Mouse (Mus musculus): ENCODE measurements around the gene Olfr1289. TPM values are rescaled to one million over a fixed set of nuclear protein-coding genes. Genes with fewer than 3 reads are reported as not detected.

The Olfr1289 gene
- polyA plus RNA-seq (2012; rRNA removed) = not detected in 2 replicates

DNA sequence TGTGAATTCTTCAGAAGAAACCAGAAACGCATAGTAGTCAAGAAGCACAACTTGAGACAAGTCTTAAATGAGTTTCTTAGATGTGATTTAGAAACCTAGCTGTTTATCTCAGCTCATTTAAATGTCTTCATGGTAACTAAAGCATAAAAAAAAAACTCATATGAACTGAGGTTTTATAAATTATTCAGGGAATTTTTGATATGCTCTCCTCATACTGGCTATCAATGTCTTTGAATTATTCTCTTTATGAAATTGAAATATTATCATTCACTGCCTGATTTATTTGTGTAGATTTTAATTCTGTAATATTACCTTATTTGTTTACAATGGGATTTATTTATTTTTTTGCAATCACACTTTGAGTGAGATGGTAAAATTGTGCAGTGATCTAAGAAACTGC lies at the start of gene Olfr1289:
TSS of gene Olfr1289 (plus strand) at position 301 of the 400 bp plus-strand sequence.

DNA sequence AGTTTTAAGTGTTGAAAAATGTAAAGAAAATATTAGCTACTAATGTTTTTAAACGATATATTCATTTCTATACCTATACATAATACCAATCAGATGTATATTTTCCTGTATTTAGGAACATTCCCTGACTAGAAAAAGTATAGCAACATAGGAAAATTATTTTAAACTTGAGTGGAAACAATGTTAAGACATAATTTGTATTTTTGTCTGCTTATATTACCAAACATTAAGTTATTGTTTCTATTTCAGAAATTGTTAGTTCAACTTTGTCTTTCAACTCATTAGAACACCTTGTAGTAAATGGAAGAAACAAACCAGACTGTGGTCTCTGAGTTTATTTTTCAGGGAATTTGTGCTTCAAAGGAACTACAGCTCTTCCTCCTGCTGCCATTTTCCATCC lies 31.8 kb upstream of the Olfr1289 start, which contains the start of gene Olfr1287:
TSS of gene Olfr1287 (plus strand) at position 301 of the 400 bp plus-strand sequence.

DNA sequence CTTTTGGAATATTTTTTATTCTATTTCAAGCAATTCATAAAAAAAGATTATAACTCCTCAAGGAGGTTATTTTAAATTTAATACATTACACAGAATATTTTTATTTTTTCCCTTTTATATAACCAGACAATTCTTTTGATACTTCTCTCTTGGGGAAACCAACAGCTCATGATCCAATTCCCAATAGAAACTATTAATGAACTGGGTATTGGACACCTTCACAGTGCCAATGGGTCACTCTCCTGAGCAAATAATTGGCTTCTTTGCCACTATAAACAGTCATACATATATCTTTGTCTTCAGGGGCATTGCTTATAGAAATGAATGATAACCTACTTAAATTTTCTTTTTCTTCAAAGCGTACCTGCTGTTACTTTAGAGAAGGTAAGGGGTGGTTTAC lies 6.8 kb upstream of the Olfr1289 start, which contains the start of gene Olfr1288:
TSS of gene Olfr1288 (plus strand) at position 301 of the 400 bp plus-strand sequence.

DNA sequence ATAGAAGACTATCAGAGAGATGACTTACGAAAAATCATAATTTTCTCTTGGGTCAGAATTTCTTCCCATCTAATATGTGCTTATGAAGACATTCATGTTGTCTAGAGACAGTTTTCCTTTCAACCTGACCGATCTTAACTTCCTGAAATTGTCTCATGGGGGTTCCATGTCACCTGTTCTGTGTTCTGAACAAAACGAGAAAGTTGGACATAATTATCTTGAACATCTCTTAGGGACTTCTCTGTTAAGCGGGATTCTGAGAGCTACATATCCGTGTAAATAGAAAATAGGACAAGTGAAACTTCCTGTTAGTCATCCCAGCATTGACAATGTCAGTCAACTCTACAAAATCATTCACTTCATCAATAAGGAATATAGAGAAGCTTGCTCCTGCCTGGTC lies 13.1 kb downstream of the Olfr1289 start, which contains the start of gene Olfr1290:
TSS of gene Olfr1290 (minus strand) at position 101 of the 400 bp plus-strand sequence.

DNA sequence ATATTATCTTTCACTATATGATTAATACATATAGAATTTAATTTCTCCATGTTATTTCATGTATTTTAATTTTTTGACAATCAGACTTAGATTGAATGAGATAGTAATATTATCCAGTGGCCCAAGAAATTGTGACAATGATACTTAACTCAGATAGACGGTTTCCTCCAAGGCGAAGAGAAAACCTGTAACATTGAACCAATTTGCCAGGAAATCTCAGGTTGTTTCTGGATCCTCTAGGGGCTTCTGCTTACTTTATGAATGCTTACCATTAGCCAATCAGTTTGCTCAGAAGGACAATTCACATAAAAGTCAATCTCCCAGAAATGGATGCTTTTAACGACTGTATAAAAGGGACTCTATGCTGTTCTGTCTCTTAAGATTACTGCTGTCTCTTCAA lies 16.3 kb downstream of the Olfr1289 start, which contains the start of gene Olfr1291-ps1:
TSS of gene Olfr1291-ps1 (plus strand) at position 301 of the 400 bp plus-strand sequence.

DNA sequence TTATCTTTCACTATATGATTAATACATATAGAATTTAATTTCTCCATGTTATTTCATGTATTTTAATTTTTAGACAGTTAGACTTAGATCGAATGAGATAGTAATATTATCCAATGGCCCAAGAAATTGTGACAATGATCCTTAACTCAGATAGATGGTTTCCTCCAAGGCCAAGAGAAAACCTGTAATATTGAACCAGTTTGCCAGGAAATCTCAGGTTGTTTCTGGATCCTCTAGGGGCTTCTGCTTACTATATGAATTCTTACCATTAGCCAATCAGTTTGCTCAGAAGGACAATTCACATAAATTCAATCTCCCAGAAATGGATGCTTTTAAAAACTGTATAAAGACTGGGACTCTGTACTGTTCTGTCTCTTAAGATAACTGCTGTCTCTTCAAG lies 44.3 kb downstream of the Olfr1289 start, which contains the start of gene Olfr1293-ps:
TSS of gene Olfr1293-ps (plus strand) at position 301 of the 400 bp plus-strand sequence.

Other genes starting within 250 kb of the Olfr1289 start
- gene Olfr1275, start 245.5 kb upstream of the Olfr1289 start, polyA plus RNA-seq (2012; rRNA removed) = not detected in 2 replicates
- gene Olfr1276, start 226.3 kb upstream of the Olfr1289 start, polyA plus RNA-seq (2012; rRNA removed) = not detected in 2 replicates
- gene Olfr1277, start 206.7 kb upstream of the Olfr1289 start, polyA plus RNA-seq (2012; rRNA removed) = not detected in 2 replicates
- not detected in 2 replicates for gene Olfr1278, start 190.7 kb upstream of the Olfr1289 start, polyA plus RNA-seq (2012; rRNA removed)
- gene Olfr1279, start 180.2 kb upstream of the Olfr1289 start, polyA plus RNA-seq (2012; rRNA removed) = not detected in 2 replicates
- gene Olfr1280, start 166.8 kb upstream of the Olfr1289 start, polyA plus RNA-seq (2012; rRNA removed) = not detected in 2 replicates
- gene Olfr1281, start 154.3 kb upstream of the Olfr1289 start, polyA plus RNA-seq (2012; rRNA removed) = not detected in 2 replicates
- not detected in 2 replicates for gene Olfr1282, start 144.7 kb upstream of the Olfr1289 start, polyA plus RNA-seq (2012; rRNA removed)
- gene Olfr1283, start 114.0 kb upstream of the Olfr1289 start, polyA plus RNA-seq (2012; rRNA removed) = not detected in 2 replicates
- gene Olfr1284, start 105.3 kb upstream of the Olfr1289 start, polyA plus RNA-seq (2012; rRNA removed) = not detected in 2 replicates
- not detected in 2 replicates for gene Olfr1286, start 57.7 kb upstream of the Olfr1289 start, polyA plus RNA-seq (2012; rRNA removed)
- not detected in 2 replicates for gene Olfr1287, start 31.7 kb upstream of the Olfr1289 start, polyA plus RNA-seq (2012; rRNA removed)
- not detected in 2 replicates for gene Olfr1288, start 6.7 kb upstream of the Olfr1289 start, polyA plus RNA-seq (2012; rRNA removed)
- not detected in 2 replicates for gene Olfr1290, start 13.0 kb downstream of the Olfr1289 start, polyA plus RNA-seq (2012; rRNA removed)
- not detected in 2 replicates for gene Olfr1291-ps1, start 16.4 kb downstream of the Olfr1289 start, polyA plus RNA-seq (2012; rRNA removed)
- not detected in 2 replicates for gene Olfr1293-ps, start 44.4 kb downstream of the Olfr1289 start, polyA plus RNA-seq (2012; rRNA removed)
- not detected in 2 replicates for gene Olfr1294, start 59.5 kb downstream of the Olfr1289 start, polyA plus RNA-seq (2012; rRNA removed)
- gene Olfr1295, start 88.9 kb downstream of the Olfr1289 start, polyA plus RNA-seq (2012; rRNA removed) = not detected in 2 replicates
- gene Olfr1297, start 145.7 kb downstream of the Olfr1289 start, polyA plus RNA-seq (2012; rRNA removed) = not detected in 2 replicates
- gene Olfr1298, start 168.4 kb downstream of the Olfr1289 start, polyA plus RNA-seq (2012; rRNA removed) = not detected in 2 replicates
- gene Olfr1299, start 180.6 kb downstream of the Olfr1289 start, polyA plus RNA-seq (2012; rRNA removed) = not detected in 2 replicates

Measured in central nervous system, embryonic 18 days (tissue).